Mouse (Mus musculus): ENCODE measurements around the gene Il17c.

The Il17c gene

GRCm38 (mm10) chr8:122421376-122422070 is at the start of gene Il17c:
Gene Il17c, plus strand, starts transcription at chr8:122422020.
- no peak for DNase-seq (ENCODE audit: low read depth, low spot score)

GRCm38 (mm10) chr8:122375320-122375719 is 46.5 kb upstream of the Il17c start:
- no peak for DNase-seq (ENCODE audit: low read depth, low spot score)

- no peak for DNase-seq (ENCODE audit: low read depth, low spot score)
Observed at GRCm38 (mm10) chr8:122375751-122376364, 46.0 kb upstream of the Il17c start.

- peak; percentile 97 for DNase-seq (ENCODE audit: low read depth, low spot score)
Observed at GRCm38 (mm10) chr8:122376365-122377231, 45.2 kb upstream of the Il17c start, which contains the start of gene Zc3h18. Gene Zc3h18, plus strand, starts transcription at chr8:122376609.

- DNase-seq (ENCODE audit: low read depth, low spot score), result no peak
Observed at GRCm38 (mm10) chr8:122383039-122383438, 38.8 kb upstream of the Il17c start.

- no peak for DNase-seq (ENCODE audit: low read depth, low spot score)
Observed at GRCm38 (mm10) chr8:122389357-122389756, 32.5 kb upstream of the Il17c start.

- no peak for DNase-seq (ENCODE audit: low read depth, low spot score)
Observed at GRCm38 (mm10) chr8:122390758-122391157, 31.1 kb upstream of the Il17c start.

GRCm38 (mm10) chr8:122393717-122394116 is 28.1 kb upstream of the Il17c start:
- no peak for DNase-seq (ENCODE audit: low read depth, low spot score)

- no peak for DNase-seq (ENCODE audit: low read depth, low spot score)
Observed at GRCm38 (mm10) chr8:122395291-122395690, 26.5 kb upstream of the Il17c start.

GRCm38 (mm10) chr8:122398186-122398585 is 23.6 kb upstream of the Il17c start:
- DNase-seq (ENCODE audit: low read depth, low spot score), result no peak

- no peak for DNase-seq (ENCODE audit: low read depth, low spot score)
Observed at GRCm38 (mm10) chr8:122405146-122405805, 16.5 kb upstream of the Il17c start.

- DNase-seq (ENCODE audit: low read depth, low spot score), result no peak
Observed at GRCm38 (mm10) chr8:122407678-122408077, 14.1 kb upstream of the Il17c start.

- DNase-seq (ENCODE audit: low read depth, low spot score), result no peak
Observed at GRCm38 (mm10) chr8:122414311-122414710, 7.5 kb upstream of the Il17c start.

- no peak for DNase-seq (ENCODE audit: low read depth, low spot score)
Observed at GRCm38 (mm10) chr8:122415554-122415953, 6.3 kb upstream of the Il17c start.

- peak; percentile 49 for DNase-seq (ENCODE audit: low read depth, low spot score)
Observed at GRCm38 (mm10) chr8:122419881-122420555, 1.8 kb upstream of the Il17c start.

- no peak for DNase-seq (ENCODE audit: low read depth, low spot score)
Observed at GRCm38 (mm10) chr8:122423217-122423616, 1.4 kb downstream of the Il17c start.

GRCm38 (mm10) chr8:122423659-122424058 is 1.8 kb downstream of the Il17c start:
- no peak for DNase-seq (ENCODE audit: low read depth, low spot score)

GRCm38 (mm10) chr8:122426145-122426544 is 4.3 kb downstream of the Il17c start:
- no peak for DNase-seq (ENCODE audit: low read depth, low spot score)

- DNase-seq (ENCODE audit: low read depth, low spot score), result no peak
Observed at GRCm38 (mm10) chr8:122427607-122428006, 5.8 kb downstream of the Il17c start.

GRCm38 (mm10) chr8:122428163-122428562 is 6.3 kb downstream of the Il17c start:
- DNase-seq (ENCODE audit: low read depth, low spot score), result no peak

- no peak for DNase-seq (ENCODE audit: low read depth, low spot score)
Observed at GRCm38 (mm10) chr8:122430058-122430636, 8.3 kb downstream of the Il17c start.

Data from telencephalon, adult 2 months (tissue).